Mouse (Mus musculus) midbrain, postnatal 0 days (tissue): ENCODE data around the gene Tns1. TPM values are rescaled to one million over a fixed set of nuclear protein-coding genes. Genes with fewer than 3 reads are reported as not detected.

Experiments used
- ATAC-seq: fragments of 200-750 bp; cut with Nextera tagmentation; 2 replicates; pipeline ENCODE4 v1.8.0; 2017; ENCODE audit warnings: moderate number of reproducible peaks, mild to moderate bottlenecking, moderate TSS enrichment, moderate library complexity; ENCODE audit not compliant: low FRiP score
- DNase-seq: peaks from one replicate; pipeline ENCODE4 v3.0.0-alpha.2; 2015; ENCODE audit warnings: low spot score
- H3K27ac ChIP-seq: fragments of 300-500 bp; sonication (generic); 2 replicates; pipeline ENCODE4 v1.5.1; 2014; ENCODE audit warnings: low read depth, mild to moderate bottlenecking, low read length, mixed read lengths
- H3K27me3 ChIP-seq: fragments of 300-500 bp; sonication (generic); 2 replicates; pipeline ENCODE4 v1.6.1; 2014; ENCODE audit warnings: low read length, control low read depth, mixed read lengths; ENCODE audit not compliant: insufficient read depth
- H3K36me3 ChIP-seq: fragments of 300-500 bp; sonication (generic); 2 replicates; pipeline ENCODE4 v1.6.1; 2014; ENCODE audit warnings: low read length, control low read depth, mixed read lengths; ENCODE audit not compliant: insufficient read depth
- H3K4me1 ChIP-seq: fragments of 300-500 bp; sonication (generic); 2 replicates; pipeline ENCODE4 v1.6.1; 2014; ENCODE audit warnings: mild to moderate bottlenecking, control low read depth, antibody characterized with exemption, low read length, mixed read lengths; ENCODE audit not compliant: insufficient read depth
- H3K4me2 ChIP-seq: fragments of 300-500 bp; sonication (generic); 2 replicates; pipeline ENCODE4 v1.6.1; 2014; ENCODE audit warnings: low read depth, mild to moderate bottlenecking, low read length, mixed read lengths; ENCODE audit not compliant: poor library complexity, severe bottlenecking
- H3K4me3 ChIP-seq: fragments of 300-500 bp; sonication (generic); 2 replicates; pipeline ENCODE4 v1.5.1; 2014; ENCODE audit warnings: low read depth, mild to moderate bottlenecking, low read length, moderate library complexity
- H3K9ac ChIP-seq: fragments of 300-500 bp; sonication (generic); replicated peaks from 2 replicates; pipeline ENCODE4 v1.6.1; 2014; ENCODE audit warnings: mild to moderate bottlenecking, low read length, moderate library complexity, mixed read lengths; ENCODE audit not compliant: poor library complexity, severe bottlenecking
- H3K9me3 ChIP-seq: fragments of 300-500 bp; sonication (generic); 2 replicates; pipeline ENCODE4 v1.6.1; 2016; ENCODE audit warnings: low read length, control low read depth
- CTCF ChIP-seq: IDR thresholded peaks from 2 replicates; pipeline ENCODE4 v1.5.1; 2016; ENCODE audit warnings: antibody characterized with exemption, mild to moderate bottlenecking
- WGBS: fragments of 180-500 bp; shearing (Covaris S2); extraction: QIAGEN DNeasy Blood & Tissue Kit; methylation state at CpG from one replicate; pipeline ENCODE4 v1.1.7; 2014; 5-methylcytosine and 5-hydroxymethylcytosine counted together
- polyA plus RNA-seq: library from polyadenylated mRNA; unstranded; fragments of >200 nt; fragmentation: Nextera tagmentation; extraction: Ambion mirVana; gene quantifications from 2 replicates; pipeline ENCODE4 v1.2.1, GENCODE M21; 2015
- total RNA-seq: library from RNA; depleted of rRNA; stranded (reverse); fragments of >200 nt; gene quantifications from 2 replicates; pipeline ENCODE4 v1.2.3, GENCODE M21; 2014

Tns1 gene
- total and polyA plus RNA-seq, 2 experiments from 2014 or later: 9.8 to 31.5 TPM

- no peaks in the 10 kb centered on the region for H3K27me3 ChIP-seq
- DNase-seq (no peak), ATAC-seq (no peak)
- H3K9ac ChIP-seq: no peak overlapping the region
- H3K9me3 ChIP-seq: no peaks in the 10 kb centered on the region
- H3K36me3 ChIP-seq: no peaks in the 10 kb centered on the region
- TF ChIP-seq CTCF: no peak
- WGBS: 61% methylated on average over 10 of the region's 10 CpGs
- no peak overlapping the region for H3K27ac ChIP-seq
- no peak overlapping the region for H3K4me3 ChIP-seq
- no peak overlapping the region for H3K4me2 ChIP-seq
- H3K4me1 ChIP-seq: peaks cover 6% of the 10 kb centered on the region; the same call in 1 of the 2 replicates
These were observed 185.7 kb downstream of the Tns1 start for GRCm38 (mm10) chr1:73938597-73938996.

DNA sequence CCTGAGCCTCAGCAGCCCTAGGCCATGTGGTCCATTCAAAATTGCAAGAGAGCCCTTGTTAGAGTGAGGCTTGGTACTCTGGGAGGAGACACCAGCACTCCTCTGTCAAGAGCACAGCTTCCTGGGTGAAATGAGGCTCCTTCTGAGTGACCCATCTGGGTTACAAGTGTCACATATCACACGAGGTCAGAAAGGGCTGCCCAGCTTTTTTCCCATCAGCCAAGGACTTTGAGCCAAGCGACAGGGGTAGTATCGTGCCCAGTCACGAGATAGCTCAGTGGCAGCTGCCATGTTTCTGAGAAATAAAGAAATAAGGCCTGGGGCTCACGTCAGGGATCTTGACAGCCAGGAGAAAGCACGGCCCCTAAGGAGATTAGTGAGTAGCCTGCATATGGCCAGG lies 186.4 kb downstream of the Tns1 start:
- DNase-seq: no peak
- Histone ChIP-seq H3K27ac (no peak overlapping the region), H3K4me2 (no peak overlapping the region), H3K27me3 (no peaks in the 10 kb centered on the region), H3K9ac (no peak overlapping the region), H3K4me3 (no peak overlapping the region), H3K4me1 (peaks cover 6% of the 10 kb centered on the region; the same call in 1 of the 2 replicates), H3K36me3 (no peaks in the 10 kb centered on the region), H3K9me3 (no peaks in the 10 kb centered on the region)
- no peak for TF ChIP-seq CTCF
- no peak for ATAC-seq
- WGBS: 30% methylated on average over 6 of the region's 6 CpGs

- H3K9ac ChIP-seq: no peak overlapping the region
- no peaks in the 10 kb centered on the region for H3K9me3 ChIP-seq
- H3K4me3 ChIP-seq: no peak overlapping the region
- WGBS: 75% methylated on average over 3 of the region's 3 CpGs
- H3K27me3 ChIP-seq: no peaks in the 10 kb centered on the region
- no peak overlapping the region for H3K27ac ChIP-seq
- no peaks in the 10 kb centered on the region for H3K36me3 ChIP-seq
- ATAC-seq (no peak), DNase-seq (no peak)
- H3K4me1 ChIP-seq: 0 out of 2 replicates have a peak, but pooled peaks cover 2% of the 10 kb centered on the region
- H3K4me2 ChIP-seq: no peak overlapping the region
- TF ChIP-seq CTCF: no peak
These were observed 187.7 kb downstream of the Tns1 start for GRCm38 (mm10) chr1:73936537-73936936.

- Histone ChIP-seq H3K9me3 (no peaks in the 10 kb centered on the region), H3K4me1 (0 out of 2 replicates have a peak, but pooled peaks cover 2% of the 10 kb centered on the region), H3K9ac (no peak overlapping the region), H3K27me3 (no peaks in the 10 kb centered on the region), H3K4me3 (no peak overlapping the region), H3K36me3 (no peaks in the 10 kb centered on the region), H3K4me2 (no peak overlapping the region), H3K27ac (no peak overlapping the region)
- ATAC-seq (no peak), DNase-seq (no peak)
- 69% methylated on average over 4 of the region's 4 CpGs for WGBS
- no peak for TF ChIP-seq CTCF
These were observed 188.7 kb downstream of the Tns1 start for GRCm38 (mm10) chr1:73935442-73936080.

- no peak overlapping the region for H3K4me3 ChIP-seq
- no peaks in the 10 kb centered on the region for H3K27me3 ChIP-seq
- no peak overlapping the region for H3K27ac ChIP-seq
- no peak for TF ChIP-seq CTCF
- H3K9ac ChIP-seq: no peak overlapping the region
- no peaks in the 10 kb centered on the region for H3K9me3 ChIP-seq
- WGBS: 65% methylated on average over 5 of the region's 5 CpGs
- no peak for ATAC-seq
- no peak for DNase-seq
- no peak overlapping the region for H3K4me2 ChIP-seq
- 0 out of 2 replicates have a peak, but pooled peaks cover 2% of the 10 kb centered on the region for H3K4me1 ChIP-seq
- H3K36me3 ChIP-seq: no peaks in the 10 kb centered on the region
These were observed 191.1 kb downstream of the Tns1 start for GRCm38 (mm10) chr1:73933146-73933490.

DNA sequence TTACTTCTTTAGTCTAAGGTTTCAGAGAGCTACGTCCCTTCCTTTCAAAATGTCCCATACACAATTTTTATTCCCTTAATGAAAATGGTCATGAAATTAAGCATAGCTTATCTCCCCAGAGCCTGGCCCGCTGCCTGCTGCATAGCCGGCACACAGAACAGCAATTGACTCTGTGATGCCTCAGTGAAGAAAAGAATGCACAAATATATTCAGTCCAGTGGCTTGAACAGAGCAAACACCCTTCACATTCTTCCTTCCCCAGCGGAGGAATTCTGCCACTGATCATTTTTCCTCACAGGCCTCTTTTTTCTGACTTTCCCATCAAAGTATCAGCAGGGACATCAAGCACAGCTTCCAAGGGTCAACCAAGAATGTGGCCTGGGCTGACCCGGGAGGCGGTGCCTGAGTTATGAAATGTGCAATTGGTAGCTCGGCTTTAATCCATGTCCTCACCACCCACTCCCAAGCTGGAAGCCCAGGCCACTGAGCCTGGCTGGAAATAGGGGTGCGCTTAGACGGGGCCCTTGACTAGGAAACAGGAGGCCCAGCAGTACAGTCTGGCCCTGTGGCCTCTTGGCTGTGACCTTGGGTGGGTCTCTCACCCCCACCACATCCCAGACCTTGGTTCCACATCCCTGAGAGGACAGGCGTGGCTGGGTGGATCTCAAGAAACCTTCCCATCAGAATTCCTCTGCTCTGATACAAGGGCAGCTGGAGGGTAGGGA lies 191.7 kb downstream of the Tns1 start:
- no peaks in the 10 kb centered on the region for H3K36me3 ChIP-seq
- no peak overlapping the region for H3K4me2 ChIP-seq
- H3K27ac ChIP-seq: no peak overlapping the region
- no peaks in the 10 kb centered on the region for H3K9me3 ChIP-seq
- H3K4me3 ChIP-seq: no peak overlapping the region
- 71% methylated on average over 10 of the region's 10 CpGs for WGBS
- 0 out of 2 replicates have a peak, but pooled peaks cover 2% of the 10 kb centered on the region for H3K4me1 ChIP-seq
- no peak for TF ChIP-seq CTCF
- no peak overlapping the region for H3K9ac ChIP-seq
- DNase-seq (no peak), ATAC-seq (no peak)
- H3K27me3 ChIP-seq: no peaks in the 10 kb centered on the region
